Mouse (Mus musculus): ENCODE measurements around the gene Cd300lg.

The Cd300lg gene

DNA sequence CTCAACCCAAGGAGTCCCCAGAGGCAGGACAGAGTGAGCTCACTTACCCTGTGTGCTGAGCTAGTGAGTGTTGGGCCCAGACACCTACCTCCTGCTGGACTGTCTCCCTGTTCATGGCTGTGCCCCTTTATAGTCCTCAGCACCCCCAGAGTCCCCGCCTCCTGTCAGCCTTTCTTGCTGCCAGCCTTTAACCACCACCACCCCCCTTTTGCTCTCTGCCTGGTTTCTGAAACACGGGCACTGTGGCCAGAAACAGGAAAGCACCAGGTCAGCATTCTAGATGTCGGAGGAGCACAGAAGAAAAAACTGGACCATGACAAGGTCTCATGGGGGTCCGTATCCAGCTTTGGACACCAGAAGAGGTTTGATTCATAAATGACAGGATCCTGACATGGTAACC, 59.9 kb downstream of the Cd300lg start, which contains the start of gene Ppy:
Gene Ppy (minus strand): TSS at position 101 of the 400 bp plus-strand sequence.
- no peak for DNase-seq (ENCODE audit: low spot score)

DNA sequence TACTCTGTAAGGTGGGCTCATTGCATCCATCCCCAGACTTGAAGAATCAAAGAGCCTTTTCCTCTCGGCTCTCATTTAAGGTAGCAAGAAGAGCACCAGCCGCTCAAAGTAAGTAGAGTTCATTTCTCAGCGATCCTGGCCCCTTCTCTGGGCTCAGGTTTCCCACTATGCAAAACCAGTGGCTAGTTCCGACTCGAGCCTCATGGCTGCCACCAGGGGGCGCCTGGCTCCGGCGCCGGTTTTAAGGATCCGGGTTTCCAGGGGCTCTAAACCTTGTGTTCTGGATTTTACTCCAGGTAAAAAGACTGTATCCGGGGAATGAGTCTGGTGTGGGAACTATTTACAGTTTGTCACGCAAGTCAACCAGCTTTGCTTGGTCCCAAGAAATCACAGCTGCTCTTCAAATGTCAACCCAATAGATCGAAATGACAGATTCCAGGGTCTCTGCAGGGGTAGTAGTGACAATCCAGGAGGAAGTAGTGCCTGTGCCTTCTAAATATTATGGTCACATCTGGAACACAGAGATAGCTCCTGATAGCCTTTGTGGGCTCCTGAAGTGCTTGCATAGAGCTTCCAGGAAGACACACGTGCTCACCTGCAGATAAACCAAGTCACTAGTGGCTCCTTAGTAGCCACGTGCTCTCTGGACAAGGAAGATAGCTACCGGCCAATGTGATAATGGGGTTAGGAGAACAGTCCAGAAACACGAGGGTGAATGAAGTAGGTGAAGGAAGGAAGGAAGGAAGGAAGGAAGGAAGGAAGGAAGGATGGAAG, 61.4 kb downstream of the Cd300lg start:
- DNase-seq (ENCODE audit: low spot score), result no peak
